Mouse (Mus musculus): ENCODE measurements around the gene Mgat4b. TPM values are rescaled to one million over a fixed set of nuclear protein-coding genes. Genes with fewer than 3 reads are reported as not detected.

Gene Mgat4b
- 10.3 TPM for polyA plus RNA-seq (2017; shearing (Covaris generic))

DNA sequence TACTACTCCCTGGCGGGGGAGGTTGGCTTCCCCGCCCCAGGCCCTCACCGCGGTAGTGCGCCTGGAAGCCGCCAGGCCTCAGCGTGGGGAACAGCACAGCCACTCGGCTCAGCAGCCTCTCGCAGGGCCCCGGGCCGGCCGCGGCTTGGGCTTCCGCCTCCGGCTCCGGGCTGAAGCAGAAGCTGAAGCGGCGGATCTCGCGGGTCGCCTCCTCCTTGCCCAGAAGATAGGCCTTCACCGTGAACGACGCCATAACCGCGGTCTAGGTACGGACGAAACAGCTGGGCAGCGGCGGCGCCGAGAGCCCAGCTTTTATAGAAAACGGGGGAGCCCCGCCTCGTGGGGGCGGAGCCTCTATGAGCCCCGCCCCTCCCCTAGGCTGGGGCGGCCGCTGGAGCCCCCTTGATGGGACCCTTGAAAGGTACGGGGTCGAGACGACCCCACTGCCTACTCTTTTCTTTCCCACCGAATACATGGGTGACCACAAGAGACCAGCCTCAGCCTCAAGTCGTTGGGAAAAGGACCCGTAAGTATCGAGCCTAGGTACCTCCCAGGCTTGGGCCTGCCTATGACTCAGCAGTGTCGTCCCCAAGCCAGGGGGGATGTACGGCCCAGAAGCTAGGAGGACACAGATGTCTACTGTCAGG, at the start of gene Mgat4b, which contains the start of gene Sqstm1:
Gene Mgat4b (plus strand): TSS at position 386 of the 647 bp plus-strand sequence.
Gene Sqstm1 (minus strand): TSS at position 323 of the 647 bp plus-strand sequence.

DNA sequence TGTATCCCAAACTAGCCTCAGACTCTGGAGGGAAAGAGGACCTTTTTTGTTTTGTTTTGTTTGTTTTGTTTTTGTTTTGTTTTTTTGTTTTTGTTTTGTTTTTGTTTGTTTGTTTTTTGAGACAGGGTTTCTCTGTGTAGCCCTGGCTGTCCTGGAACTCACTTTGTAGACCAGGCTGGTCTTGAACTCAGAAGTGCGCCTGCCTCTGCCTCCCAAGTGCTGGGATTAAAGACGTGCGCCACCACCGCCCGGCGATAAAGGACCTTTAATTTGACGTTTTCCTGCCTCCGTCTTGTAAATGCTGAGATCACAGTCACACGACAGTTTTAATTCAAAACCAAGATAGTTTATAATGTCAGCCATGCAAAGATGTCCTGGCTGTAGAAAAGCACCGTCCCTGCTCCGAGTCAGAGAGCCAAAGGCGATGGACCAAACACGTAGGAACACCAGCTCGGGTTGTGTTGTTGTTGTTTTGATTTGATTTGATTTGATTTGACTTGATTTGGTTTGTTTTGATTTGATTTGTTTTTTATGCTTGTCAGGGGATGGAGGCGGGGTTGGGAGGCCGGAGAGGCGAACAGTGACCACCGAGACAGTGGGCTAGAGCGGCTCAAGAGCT, 36.5 kb upstream of the Mgat4b start, which contains the start of gene Mrnip:
Gene Mrnip (plus strand): TSS at position 334 of the 619 bp plus-strand sequence.

DNA sequence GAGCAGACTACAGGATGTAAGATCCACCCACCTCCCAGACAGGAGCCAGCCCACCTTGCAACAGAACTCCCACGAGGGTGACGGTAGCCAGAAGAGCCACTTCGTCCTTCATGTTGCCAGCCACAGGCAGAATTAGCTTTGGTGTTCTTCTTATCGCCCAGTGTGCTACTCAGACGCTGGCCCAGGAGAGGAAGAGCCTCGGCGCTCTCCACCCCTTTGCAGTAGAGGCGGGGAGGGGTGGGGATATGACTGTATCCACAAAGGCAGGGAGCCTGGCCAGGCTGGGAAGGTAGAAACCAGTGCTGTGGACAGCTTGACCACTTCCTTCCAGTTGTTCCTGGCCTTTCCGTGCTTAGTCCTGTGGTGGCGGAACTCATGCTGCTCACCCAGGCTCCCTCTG, 27.6 kb downstream of the Mgat4b start, which contains the start of gene Ltc4s:
Gene Ltc4s (minus strand): TSS at position 293 of the 400 bp plus-strand sequence.

Other genes with a start within 250 kb of the Mgat4b start
- 10.3 TPM for gene Rnf130, start 185.5 kb upstream of the Mgat4b start, polyA plus RNA-seq (2017; shearing (Covaris generic))
- gene Tbc1d9b, start 79.5 kb upstream of the Mgat4b start, polyA plus RNA-seq (2017; shearing (Covaris generic)) = 51.4 TPM
- gene Mrnip, start 36.4 kb upstream of the Mgat4b start, polyA plus RNA-seq (2017; shearing (Covaris generic)) = 1.2 TPM
- gene Sqstm1, start 63 bp upstream of the Mgat4b start, polyA plus RNA-seq (2017; shearing (Covaris generic)) = 1,186 TPM
- gene Ltc4s, start 27.7 kb downstream of the Mgat4b start, polyA plus RNA-seq (2017; shearing (Covaris generic)) = 0.63 TPM
- gene Maml1, start 81.4 kb downstream of the Mgat4b start, polyA plus RNA-seq (2017; shearing (Covaris generic)) = 5.4 TPM
- gene Canx, start 114.8 kb downstream of the Mgat4b start, polyA plus RNA-seq (2017; shearing (Covaris generic)) = 161 TPM
- gene Cby3, start 143.6 kb downstream of the Mgat4b start, polyA plus RNA-seq (2017; shearing (Covaris generic)) = not detected
- 314 TPM for gene Hnrnph1, start 166.1 kb downstream of the Mgat4b start, polyA plus RNA-seq (2017; shearing (Covaris generic))
- 19.2 TPM for gene Rufy1, start 220.2 kb downstream of the Mgat4b start, polyA plus RNA-seq (2017; shearing (Covaris generic))